Mouse (Mus musculus): ENCODE measurements around the gene Thsd7a.

The Thsd7a gene

DNA sequence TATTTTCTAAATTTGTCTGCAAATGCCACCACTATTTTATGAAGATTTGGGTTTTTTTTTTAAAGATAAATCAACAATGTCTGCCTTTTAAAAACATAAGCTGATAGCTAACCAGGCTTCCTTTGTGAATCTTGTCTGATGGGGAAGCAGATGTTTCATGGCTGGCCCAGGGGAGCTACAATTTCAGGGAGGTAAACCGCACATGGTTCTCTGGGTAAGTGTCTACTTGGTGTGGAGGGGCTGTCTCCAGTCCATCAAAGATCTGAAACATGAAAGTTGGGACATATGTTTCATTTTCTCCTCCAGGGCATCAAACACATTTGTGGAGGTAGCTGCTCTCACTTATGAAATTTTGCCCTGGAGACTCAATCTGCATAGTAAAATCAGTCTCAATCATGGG, 55.5 kb downstream of the Thsd7a start:
- in situ Hi-C loops (cut with MboI; ENCODE audit: low sequenced_read_pairs): no loop called here

DNA sequence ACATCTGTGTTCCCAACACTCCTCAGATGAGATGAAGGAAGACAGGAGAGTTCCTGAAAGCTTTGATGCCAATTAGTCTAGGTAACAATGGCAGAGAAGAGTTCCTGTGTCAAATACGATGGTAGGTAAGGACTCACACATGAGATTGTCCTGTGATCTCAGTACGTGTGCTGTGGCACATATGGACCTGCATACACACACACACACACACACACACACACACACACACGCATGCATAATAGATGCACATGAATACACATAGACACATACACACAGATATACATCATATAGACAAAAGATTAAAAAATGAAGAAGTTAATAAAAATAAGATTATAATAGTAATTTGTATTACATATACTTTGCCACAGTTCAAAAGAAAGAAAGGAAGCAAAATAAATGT, 56.0 kb downstream of the Thsd7a start:
- in situ Hi-C loops (cut with MboI; ENCODE audit: low sequenced_read_pairs): no loop called here

DNA sequence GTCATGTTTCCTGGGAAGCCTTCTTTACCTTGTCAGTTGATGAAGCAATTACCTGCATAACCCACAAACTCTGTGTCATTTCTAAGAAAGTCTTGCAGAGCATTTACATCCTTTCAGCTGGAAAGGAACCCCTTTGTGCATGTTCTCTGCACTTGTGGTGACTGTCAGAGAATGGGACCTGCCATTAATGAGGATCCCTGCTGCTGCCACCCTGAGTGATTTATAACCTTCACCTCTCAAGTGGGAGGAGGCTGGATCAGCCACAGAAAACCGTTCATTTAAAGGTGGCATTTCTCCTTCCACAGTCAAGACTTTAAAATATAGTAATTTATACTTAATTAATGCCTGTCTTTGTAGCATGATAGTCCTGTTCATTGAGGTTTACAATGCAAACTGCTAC, 99.6 kb downstream of the Thsd7a start:
- in situ Hi-C loops (cut with MboI; ENCODE audit: low sequenced_read_pairs): no loop called here

DNA sequence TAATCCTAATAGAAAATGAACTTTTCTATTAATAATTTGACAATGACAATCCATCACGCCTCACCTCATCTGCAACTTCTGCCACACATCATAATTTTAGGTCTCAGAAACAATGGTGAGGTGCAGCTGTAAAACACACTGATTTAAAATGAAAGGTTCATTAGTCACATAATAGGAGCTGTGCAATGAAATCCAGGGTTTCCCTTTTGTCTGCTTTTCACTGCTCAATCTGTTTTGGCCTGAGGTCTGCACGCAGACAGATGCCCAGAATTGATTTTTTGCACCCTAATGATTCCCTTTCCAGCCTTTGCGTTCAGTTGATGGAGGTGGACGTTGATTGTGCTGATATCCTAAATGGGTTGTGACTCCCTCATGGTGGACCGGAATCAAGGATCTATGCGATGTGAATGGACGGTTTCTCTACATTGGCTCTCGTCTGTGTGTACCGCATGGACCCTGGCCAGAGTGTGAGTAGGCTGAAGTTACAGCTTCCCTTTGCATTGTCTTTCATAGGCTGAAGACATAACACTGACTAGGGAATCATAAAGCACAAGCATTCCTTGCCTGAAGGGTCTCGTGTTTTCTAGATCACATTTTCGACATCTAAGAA, 120.5 kb downstream of the Thsd7a start:
- in situ Hi-C loops (cut with MboI; ENCODE audit: low sequenced_read_pairs): no loop called here

DNA sequence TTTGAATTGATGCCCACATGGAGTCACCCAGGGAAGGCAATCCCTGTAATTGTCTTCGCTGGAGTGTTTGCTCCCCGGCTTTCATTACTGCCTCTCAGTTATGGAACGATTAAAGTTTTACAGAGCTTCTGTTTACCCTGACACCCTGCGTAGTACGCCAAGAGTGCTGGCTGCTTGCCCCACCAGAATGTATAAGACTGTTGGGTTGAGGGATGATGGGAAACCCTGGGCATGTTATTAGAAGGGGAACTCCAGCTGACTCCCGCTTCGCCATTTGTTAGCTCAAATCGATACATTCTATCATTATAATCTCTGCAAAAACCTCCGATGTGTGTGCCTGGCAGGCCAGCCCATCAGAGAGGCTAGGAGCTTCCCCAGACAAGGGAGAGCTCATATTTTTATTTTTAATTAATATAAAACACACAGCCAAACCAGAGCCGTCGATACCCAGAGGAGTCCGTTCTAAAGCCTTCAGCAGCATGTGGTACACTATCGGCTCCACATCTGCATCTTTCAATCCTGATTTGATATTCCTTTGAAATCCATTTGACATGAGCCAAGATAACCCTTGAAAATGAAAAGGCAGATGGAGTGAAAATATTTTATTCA, 142.5 kb downstream of the Thsd7a start:
- in situ Hi-C loops (cut with MboI; ENCODE audit: low sequenced_read_pairs): no loop called here

DNA sequence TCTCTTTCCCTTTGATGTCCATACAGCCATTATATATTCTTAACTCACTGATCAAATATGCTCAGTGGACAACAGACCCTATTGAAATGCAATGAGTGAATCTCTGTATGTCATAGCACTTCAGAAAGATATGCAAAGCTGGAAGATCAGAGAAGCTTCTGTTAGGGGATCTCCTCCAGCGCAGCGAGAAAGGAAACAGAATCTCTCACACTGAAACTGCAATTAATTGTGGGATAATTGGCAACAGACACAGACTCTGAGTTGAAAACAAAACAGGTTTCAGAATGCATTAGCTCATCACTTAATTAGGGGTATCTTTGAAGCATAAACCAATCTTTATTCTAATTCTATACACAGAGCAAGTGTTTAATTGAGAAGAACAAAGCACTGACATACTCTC, 146.3 kb downstream of the Thsd7a start:
- in situ Hi-C loops (cut with MboI; ENCODE audit: low sequenced_read_pairs): no loop called here

DNA sequence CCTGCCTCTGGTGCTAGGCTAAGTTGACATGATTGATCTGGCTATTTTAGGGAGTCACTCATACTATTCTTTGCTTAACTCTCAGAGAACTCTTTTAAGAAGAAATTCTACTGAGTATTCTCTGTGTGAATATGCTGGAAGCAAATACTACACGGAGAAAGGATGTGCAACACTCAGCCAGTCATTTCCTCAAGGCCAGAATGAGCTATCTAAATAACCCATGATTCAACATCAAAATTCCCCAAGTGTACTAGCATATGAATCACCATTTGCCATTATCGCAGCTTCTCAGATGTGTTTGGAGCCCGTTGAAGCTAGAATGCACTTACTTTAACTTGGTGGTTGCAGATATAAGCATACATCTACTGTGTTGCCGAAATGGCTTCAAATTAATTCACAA, 147.0 kb downstream of the Thsd7a start:
- in situ Hi-C loops (cut with MboI; ENCODE audit: low sequenced_read_pairs): no loop called here

DNA sequence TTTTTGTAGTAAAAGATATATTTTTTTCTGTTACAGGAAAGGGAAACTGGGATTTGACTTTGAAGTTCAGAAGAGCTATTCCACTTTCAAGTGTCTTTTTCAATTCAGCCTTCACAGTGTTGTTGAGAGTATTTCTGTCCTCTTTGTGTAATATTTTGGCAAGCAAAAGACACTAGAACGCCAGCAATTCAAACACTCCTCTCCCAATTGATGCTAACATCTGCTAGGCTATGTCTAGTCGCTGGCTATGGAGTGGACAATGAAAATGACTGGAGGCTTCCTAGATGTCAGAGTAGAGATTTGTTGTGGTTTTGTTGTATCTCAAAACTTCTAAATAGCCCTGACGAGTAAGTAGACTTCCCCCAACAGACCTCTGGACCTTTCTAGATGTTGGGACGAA, 164.8 kb downstream of the Thsd7a start:
- in situ Hi-C loops (cut with MboI; ENCODE audit: low sequenced_read_pairs): no loop called here

DNA sequence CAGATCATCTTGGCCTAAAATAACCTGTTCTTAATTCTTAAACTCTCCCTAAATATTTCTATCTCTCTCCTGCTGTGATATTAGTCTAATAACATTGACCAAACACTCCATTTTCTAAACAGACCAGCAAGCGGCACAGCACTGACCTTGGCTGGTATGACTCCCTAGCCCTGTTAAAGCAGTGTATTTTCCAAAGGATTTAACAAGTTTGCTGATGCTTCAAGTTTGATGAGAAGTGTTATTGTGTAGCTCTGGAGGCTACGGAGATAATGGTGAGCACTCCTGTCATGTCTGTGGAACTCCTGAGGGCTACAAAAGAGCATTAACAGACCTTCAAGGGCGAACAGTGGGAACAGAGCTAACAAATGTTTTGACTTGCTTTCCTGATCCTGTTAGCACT, 168.1 kb downstream of the Thsd7a start:
- in situ Hi-C loops (cut with MboI; ENCODE audit: low sequenced_read_pairs): no loop called here

DNA sequence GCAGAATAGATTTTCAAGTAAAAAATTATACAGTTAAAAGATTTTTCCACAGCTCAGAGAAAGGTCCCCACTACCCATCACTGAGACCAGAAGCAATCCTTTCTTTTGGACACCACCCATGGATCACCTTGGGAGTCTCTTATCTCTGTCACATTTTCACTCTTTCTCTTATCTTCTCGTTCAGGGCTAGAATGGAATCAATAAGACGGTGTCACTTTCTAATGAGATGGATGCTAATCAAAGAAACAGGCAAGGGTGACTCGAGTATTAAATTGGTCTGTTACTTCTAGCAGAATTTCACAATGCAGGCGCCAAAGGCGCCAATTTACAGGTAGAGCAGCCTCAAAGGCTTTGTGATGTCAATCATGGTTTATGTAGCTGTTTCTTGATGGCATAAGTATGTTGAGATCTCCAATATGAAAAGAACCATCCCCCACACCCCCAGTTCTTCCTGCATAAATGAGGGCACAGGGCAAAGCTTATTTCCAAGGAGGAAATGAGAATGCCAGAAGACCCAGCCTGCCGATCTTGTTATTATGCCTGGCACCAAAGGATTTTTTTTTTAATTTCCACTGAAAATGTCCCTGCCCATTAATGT, 173.5 kb downstream of the Thsd7a start:
- in situ Hi-C loops (cut with MboI; ENCODE audit: low sequenced_read_pairs): no loop called here

DNA sequence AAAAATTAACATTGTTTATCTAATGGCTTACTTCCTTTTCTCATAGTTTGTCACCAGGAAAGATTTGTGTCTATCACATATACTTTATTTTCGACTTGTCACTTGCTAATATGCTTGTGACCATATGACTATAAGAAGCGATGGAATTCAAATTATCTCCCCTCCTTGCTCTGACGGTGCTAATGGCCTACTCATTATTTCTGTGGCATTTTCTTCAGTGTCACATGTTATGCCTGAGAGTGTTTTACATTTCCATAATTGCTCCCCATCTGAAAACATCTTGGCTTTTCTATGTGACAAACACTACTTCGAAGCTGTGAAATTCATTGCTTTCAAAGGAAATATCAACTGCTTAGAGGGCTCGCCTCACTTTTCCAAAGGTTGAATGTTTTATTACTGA, 177.0 kb downstream of the Thsd7a start:
- in situ Hi-C loops (cut with MboI; ENCODE audit: low sequenced_read_pairs): no loop called here

DNA sequence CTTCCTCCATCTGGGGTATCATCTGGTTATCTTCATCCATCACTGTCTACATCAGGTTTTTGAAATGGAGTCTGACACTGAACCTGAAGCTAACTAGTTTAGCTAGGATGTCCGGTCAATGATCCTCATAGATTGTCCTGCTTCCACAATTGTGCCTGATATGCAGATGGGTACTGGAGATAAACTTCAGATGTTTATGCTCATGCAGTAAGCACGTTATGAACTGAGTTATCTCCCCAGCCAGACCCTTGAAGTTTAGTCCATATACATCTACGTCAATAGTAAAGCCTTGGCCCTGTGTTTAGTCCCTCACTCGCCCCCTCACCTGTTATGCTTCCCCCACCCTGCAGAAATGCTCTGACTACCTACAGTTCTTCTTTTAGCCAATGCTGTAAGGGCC, 184.1 kb downstream of the Thsd7a start:
- in situ Hi-C loops (cut with MboI; ENCODE audit: low sequenced_read_pairs): no loop called here

DNA sequence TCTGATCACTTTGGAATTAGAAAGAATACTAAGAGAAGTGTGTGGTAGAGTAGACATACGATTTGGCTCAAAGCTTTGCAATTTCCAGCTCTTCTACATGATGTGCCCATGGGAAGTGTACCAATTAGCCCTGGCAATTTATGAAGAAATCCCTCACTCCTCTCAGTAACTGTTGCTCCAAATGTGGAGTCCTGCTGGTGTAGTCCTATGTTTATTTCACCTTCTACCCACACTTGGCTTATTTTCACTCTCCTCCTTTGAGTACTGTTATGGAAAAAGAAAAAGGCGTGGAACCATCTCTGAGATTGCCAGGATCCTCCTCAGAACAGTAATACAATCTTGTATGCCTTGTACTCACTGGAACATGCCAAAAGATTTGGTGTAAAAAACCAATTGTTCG, 186.9 kb downstream of the Thsd7a start:
- in situ Hi-C loops (cut with MboI; ENCODE audit: low sequenced_read_pairs): no loop called here

DNA sequence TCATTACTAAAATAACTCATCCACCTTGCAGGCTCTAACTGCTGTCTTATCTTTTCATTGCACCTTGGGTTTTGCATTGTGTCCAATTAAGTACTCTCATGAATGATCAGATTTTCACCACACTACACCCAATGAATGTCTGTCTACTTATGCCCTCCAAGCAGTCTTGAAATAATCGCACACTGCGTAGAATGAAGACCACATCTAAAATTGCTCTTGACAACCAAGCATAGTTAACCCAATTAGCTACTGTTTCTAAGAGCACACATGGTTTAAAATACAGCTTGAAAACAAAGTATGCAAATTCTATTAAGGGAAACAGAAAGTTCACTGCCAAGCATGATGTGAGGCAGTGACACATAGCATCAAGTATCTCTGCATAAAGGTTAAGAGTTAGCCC, 188.7 kb downstream of the Thsd7a start:
- in situ Hi-C loops (cut with MboI; ENCODE audit: low sequenced_read_pairs): no loop called here

DNA sequence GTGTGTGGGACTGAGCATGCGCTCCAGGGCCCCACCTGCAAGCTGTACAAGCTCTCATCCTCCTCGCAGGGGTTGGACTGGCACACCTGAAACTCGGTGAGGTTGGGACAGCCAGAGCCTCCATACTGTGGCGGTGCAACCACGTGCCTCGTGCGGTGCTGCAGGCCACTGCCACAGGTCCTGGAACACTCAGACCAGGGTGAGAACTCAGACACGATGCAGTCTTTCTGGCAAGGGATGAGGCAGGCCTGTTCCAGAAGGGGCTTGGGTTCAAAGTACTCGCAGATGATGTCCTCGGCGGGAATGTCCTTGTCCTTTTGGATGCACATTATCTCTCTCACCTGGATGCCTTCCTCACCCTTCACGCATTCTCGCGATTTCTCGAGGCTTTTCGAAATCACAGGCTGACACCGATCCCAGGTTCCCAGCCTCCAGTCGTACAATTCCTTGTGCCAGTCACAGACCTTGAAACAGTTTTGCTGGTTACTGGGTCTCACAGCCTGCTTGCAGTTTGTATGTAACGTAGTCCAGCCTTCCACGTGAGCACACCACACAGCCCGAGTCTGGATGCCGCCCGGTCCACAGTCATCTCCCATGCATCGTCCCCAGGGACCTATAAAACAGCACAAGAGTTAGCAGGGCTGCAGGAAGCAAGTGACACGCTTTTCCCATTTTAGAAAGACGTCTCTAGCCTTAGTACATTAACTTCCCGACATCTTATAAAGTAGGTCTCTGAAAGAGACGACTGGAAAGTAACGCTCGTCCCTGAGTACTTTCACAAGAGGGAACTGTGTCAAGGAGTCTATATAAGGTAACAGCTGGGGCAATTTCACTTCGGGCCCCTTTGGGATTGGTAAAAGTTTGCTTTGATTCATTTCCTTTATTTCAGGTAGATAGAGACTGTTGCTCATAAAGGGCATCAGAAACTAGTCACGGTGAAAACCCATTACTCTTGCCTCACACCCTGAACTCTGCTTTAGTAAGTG, 193.8 kb downstream of the Thsd7a start:
- in situ Hi-C loops (cut with MboI; ENCODE audit: low sequenced_read_pairs): no loop called here

DNA sequence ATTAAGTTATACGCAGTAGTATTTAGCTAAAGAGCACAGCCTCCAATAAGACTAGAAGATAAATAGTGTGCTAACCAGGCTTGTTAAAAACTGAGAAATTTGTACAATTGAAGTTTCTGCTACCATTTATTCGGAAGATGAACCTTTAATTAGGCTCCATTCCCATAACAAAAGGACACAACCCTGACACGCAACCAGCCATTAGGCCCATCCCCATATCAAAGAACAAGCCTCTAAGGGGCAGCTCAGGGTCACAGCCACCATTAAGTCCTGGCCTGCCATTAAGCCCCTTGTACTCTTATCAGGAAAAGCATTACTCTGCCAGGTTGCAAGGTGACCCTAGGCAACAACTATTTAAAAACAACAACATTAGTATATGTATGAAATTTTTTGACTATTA, 198.0 kb downstream of the Thsd7a start:
- in situ Hi-C loops (cut with MboI; ENCODE audit: low sequenced_read_pairs): no loop called here

DNA sequence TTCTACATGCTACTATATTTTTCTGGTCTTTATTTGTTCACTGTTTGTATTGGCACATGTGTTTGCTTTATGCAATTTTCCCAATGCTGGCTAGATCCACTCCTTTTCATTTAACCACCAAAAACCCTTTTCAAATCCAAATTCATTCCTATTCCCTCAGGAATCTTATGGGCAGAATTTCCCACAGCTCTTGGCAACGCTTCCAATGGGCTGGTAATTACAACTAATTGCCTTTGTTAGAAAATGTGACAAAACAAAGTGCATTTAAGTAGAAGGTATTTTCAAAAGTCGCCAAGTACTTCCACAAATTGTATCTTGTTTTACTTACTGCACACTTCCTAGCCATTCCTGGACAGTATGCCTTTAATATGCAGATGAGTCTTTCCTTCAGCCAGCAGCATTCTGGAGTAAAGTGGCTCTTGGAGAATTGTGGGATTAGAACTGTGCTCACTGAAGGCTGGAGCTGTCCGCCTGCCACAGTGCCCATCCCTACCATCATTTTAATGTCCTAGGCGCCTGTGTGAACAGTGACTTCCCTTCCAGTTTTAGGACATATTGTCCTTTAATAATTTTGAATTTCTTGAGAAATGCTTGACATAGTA, 199.1 kb downstream of the Thsd7a start:
- in situ Hi-C loops (cut with MboI; ENCODE audit: low sequenced_read_pairs): no loop called here

DNA sequence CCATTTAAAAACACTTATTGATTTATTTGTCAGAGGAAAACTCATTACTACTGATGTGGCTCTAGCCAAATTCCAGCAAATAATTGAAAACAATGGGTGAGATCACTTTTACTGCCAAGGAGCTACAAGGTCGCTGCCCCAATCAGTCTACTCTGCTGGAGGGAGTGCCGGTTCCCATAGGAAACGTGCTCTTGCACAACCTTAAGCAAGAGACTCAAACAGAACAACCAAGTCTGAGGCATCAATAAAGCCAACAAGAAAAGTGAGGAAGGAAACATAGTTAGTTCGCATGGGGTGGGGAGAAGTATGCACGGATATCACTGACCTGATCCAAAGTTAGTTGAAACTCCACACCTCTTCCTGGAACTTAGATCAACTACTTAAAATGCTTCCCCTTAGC, 205.1 kb downstream of the Thsd7a start:
- in situ Hi-C loops (cut with MboI; ENCODE audit: low sequenced_read_pairs): no loop called here

DNA sequence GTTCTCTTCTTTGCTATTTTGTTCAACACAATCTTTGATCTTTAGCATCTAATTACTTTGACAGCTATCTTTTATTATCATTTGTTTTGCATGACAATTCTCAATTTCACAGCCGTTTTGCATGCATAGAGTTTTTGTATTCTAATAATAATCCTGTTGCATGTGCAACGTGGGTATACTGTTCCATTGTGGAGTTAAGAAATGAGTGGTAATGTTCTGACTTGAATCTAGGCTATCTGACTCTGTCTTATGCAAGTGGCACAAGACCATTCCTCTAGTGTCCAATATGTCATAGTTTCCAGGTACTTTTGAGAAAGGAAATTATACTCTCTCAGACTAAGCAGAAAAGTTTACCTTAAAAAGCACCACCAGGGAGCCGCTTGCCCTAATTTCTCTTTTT, 206.7 kb downstream of the Thsd7a start:
- in situ Hi-C loops (cut with MboI; ENCODE audit: low sequenced_read_pairs): no loop called here

DNA sequence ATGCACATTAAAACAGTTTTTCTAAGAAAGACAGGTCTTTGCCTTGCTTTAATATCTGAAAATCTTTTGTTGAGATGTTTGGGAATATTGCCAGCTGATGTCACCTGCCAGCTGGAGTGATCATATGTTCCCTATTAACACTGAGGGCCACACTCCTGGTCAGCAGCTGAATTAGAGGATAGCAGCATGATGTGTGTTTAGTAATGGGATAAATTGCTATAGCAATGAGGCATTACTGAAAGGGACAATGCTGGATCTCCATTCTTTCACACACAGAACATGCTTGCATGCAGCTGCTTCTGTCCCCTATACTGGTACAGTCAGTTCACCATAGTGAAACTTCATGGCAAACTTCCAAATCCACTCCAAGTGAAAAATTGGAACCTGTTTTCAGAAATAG, 230.1 kb downstream of the Thsd7a start:
- in situ Hi-C loops (cut with MboI; ENCODE audit: low sequenced_read_pairs): no loop called here

DNA sequence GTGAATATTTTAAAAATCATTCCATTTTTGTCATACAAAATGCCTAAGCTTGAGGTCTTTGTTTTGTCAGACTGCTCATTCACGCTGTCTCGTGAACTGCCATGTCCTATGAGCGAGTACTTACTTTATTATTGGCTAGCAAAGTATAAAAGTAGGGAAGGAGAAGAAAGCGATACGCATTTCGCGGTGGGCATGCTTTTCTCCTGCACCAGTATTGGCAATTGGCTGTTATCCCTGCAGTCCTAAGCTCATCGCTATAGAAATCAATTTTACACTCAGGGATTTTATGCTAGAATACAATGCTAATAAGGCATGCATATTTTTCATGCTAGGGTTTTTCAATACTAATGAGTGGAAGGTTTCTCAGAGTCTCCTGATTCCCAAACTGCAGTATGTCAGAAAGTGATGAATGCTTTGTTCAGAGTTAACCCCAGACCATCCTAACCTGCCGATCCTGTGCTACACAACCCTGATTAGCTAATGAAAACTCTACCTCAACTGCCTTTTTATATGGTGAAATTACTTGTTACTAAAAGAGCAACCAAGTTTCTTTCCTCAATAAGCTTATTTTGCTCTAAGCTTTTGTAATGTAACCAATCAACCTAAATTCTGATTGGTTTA, 230.8 kb downstream of the Thsd7a start:
- in situ Hi-C loops (cut with MboI; ENCODE audit: low sequenced_read_pairs): no loop called here
